Mouse (Mus musculus) layer of hippocampus, adult 11-12 months (tissue): ENCODE data around the gene Hoxa10.
A peak's percentile ranks its signal among the peaks of the same experiment; 100 is the strongest.

Source experiments
- DNase-seq: peaks from one replicate; pipeline ENCODE4 v3.0.0; 2022; ENCODE audit warnings: low spot score

The Hoxa10 gene

DNA sequence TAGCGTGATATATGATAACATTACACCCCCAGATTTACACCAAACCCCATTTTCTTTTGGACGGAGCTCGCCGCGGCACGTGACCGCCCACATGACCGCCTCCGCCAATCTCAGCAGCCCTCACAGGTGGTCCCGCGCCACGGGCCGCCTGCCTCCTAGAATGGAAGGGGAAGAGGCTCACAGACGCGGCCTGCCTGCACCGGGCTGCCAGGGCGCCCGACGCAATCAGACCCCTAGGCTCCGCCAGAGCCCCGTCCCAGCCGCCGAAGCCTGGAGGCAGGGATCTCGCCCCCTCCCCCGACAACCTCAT is 23.2 kb downstream of the Hoxa10 start:
- DNase-seq = no peak

DNA sequence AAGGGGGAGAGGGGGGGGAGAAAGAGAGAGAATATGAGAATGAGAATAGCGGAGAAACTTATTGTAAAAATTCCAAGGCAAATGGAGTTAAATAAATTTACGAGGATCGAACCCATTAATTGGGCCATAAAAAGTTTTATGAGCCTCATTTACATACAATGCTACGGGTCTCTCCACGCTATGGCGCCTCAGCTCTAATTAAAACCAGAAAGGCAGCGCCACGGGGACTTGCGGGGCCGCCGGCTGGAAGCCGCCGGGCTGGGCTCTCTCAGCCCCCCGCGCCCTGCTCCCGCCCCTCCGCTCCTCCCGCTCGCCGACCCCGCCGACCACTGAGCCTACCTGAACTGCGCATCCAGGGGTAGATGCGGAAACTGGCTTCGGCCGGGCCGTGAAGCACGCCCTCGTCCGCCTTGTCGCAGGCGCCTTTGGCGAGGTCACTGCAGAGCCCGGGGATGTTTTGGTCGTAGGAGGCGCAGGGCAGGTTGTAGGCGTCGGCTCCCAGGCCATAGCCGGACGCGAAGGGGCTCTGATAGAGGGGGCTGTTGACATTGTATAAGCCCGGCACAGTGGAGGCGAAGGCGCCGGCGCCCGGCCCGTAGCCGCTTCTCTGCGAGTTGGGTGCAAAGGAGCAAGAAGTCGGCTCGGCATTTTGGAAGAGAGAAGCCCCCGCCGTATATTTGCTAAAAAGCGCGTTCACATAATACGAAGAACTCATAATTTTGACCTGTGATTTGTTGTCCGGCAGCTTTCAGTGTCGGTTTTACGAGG is 23.8 kb downstream of the Hoxa10 start:
- DNase-seq = no peak

DNA sequence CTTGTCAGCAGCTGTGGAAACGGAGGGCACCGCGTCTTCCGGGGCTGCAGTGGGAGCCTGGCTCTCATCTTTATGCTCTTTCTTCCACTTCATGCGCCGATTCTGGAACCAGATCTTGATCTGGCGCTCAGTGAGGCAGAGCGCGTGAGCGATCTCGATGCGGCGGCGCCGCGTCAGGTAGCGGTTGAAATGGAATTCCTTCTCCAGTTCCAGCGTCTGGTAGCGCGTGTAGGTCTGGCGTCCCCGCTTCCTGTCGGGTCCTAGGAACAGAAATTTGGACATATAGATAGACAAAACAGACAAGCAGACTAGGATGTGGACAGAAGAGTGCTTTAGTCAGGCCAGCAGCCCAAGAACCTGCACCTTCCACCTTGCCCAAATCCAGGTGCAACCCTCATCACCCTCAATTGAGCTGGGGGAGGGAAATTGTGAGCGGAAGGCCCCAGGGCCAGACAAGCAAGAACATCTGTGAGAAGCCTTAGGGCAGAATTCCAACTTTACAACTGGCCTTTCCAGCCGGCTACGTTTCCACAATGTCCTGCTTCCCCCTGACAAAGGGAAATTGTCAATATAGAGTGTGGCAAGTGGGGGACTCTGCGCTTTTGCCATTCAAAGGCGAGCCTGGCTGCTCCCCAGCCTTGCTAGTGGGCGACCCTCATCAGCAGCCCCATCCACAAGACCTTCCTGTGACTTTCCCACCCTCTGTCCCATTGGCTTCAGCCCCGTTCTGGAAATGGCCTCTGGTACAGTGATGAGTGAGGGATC is 24.7 kb downstream of the Hoxa10 start:
- no peak for DNase-seq

DNA sequence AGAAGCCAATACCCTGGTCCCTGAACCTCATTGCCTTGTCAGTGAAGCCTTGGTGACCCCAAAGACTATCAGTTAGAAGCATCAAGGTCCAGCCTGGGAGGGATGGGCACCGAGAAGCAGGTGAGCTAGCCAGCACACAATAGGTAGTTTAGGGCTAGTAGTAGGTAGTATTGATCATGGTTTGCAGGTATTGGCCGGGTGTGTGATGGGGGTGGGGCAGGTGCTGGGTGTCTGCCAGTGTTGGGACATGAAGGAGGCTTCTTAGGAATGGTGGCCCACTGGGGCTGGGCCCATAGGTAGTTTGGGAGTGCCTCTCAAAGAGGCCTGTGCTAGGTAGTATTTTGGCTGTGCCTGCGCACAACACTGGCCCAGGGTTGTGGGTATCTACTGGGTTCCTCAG is 25.6 kb downstream of the Hoxa10 start:
- no peak for DNase-seq

DNA sequence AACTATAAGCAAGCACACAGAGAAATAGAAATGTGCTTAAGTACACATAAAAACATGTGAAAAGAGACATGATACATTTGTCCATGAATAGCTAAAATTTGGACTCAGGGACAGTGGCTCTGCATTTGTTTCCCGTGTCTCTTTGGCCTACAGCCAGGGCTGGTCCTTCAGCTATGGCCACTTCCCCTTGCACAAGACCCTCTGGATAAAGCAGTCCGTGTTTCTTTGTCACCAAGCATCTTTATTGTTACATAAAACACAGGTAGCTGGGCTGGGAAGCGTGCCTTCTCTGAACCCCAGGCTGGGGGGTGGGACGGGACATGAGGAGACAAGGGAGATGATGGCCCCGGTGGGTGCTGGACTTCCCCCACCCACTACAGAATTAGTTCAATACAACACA is 26.4 kb downstream of the Hoxa10 start:
- DNase-seq = no peak

DNA sequence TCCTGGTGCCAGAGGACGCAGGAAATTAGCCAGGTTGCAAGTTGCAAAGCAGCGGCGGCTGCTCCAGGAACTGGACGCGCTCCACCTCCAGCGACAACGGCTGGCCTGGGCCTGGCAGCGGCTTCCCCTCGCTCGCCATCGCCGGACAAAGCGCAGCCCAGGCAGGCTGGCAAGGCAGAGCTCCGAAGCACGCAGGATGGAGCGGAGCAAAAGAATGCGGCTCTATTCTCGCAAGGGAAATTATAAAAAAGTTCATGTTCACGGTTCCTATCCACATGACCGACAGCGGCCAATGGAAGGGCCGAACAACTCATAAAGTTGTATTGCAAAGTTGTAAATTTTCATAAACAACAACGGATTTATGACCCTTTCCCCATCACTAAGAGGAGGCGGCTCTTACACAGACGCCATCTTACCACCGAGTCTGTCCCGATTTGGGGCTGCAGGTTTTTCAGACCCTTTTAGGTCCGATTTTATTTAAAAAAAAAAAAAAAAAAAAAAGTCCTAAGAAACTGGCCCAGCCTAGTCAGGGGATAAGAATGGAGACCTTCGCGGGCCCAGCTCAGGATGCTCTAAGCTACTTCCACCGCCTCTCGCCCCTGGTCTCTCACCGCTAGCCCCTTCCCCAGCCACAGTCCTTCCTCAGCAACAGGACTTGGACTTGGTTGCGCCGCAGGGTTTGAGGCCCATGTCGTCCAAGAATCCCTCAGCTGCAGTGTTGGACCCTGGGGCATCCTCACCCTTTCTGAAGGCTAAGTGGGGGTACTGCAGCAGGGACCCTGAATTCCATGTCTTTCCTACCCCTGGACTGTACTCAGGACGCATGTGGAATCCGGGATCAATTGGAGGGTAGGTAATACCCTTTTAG is 27.3 kb downstream of the Hoxa10 start, which contains the start of the genes Hoxa3 and Gm28308:
Hoxa3 (minus strand) TSS at position 218 of the 868 bp plus-strand sequence.
Gm28308 (minus strand) TSS at position 221 of the 868 bp plus-strand sequence.
- DNase-seq = no peak

DNA sequence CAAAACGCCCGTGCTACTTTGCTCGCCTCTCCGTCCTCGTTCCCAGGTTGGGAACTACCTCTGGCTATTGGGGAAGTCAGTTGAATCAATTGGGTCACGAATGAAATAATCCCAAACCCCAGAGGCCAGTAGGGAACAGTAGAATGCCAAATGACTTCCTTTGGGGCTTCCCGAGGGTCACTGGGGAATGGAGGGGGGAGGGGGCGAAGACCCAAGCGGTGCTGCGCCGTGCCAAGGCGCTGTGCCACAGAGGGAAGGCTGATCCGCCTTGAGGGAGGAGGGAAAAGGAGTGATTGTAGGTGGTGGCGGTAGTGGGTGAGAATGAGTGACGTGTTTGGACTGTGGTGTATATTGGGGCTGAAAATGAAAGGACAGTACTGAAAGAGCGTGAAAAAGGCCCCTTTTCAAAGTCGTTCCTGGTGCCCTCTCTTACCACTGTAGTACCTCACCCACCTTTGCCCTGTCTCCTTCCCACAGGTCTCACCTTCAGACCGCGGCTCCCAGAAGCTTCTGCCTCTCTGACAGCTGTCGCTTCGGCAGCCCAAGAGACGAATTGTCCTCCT is 28.0 kb downstream of the Hoxa10 start:
- no peak for DNase-seq

DNA sequence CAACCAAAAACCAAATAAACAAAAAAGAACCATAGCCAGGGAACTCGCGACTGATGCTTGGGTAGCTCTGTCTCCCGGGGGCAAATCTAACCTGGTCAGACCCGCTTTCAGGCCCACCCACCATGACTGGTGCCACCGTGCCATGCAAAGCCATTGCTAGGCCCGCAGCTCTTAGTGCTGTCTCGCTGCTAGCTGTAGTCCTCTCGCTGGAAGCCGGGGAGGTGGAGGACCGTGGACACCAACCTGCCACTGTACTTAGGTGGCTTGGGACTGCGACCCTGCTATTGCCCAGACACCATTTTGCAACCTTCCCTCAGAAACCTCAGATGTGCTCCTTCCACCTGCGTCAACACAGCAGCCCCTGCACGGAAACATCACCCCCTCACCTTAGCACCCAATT is 28.7 kb downstream of the Hoxa10 start:
- no peak for DNase-seq

DNA sequence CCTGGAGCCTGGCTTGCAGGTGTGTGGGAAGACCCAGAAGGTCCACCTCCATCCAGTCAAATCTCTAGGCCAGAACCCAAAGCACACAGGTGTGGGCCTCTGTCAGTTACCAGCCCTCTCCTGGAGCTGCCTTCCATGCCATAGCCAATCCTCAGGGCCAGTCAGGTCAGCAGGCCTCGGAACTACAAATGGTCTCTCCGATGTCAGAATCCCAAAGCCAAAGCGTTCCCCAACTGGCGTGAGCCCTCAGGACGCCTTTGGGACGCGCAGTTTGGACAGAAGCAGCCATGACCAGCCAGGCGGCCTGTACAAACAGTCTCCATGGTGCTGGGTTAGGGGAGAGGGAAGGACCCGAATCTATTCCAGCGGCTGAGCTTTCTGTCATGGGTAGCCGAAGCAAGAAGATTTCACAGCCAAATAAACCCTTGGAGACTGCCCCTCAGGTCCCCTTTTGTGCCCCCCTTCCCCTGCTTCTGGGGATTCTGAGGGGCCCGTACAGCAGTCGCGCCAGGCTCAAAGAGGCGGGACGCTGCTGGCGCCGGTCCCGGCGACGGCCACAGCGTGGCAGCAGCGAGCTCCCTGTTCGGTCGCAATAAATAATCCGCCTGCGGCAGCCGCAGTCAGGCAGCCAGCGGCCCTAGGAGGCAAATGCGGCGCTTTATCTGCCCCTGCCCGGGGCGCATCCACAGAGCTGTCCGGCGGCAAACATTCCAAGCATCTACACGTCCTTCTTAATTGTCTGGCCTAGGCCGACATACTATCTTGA is 29.3 kb downstream of the Hoxa10 start:
- DNase-seq = peak; percentile 51

DNA sequence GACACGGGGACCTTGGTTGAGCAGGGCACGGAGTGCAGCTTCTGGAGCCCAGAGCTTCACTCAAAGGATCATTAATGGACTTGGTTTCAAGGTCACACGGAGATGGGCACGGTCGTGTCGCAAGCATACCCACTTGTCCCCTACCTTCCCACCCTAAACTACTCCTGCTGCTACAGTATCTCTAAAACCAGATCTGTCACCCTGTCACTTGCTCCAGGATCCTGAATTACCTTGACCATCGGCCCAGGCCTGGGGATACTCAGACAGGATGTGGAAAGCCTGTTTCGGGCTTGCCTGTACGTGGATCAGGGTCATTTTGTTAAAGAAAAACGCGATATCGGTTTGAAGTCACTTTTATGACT is 31.0 kb downstream of the Hoxa10 start:
- DNase-seq = no peak

DNA sequence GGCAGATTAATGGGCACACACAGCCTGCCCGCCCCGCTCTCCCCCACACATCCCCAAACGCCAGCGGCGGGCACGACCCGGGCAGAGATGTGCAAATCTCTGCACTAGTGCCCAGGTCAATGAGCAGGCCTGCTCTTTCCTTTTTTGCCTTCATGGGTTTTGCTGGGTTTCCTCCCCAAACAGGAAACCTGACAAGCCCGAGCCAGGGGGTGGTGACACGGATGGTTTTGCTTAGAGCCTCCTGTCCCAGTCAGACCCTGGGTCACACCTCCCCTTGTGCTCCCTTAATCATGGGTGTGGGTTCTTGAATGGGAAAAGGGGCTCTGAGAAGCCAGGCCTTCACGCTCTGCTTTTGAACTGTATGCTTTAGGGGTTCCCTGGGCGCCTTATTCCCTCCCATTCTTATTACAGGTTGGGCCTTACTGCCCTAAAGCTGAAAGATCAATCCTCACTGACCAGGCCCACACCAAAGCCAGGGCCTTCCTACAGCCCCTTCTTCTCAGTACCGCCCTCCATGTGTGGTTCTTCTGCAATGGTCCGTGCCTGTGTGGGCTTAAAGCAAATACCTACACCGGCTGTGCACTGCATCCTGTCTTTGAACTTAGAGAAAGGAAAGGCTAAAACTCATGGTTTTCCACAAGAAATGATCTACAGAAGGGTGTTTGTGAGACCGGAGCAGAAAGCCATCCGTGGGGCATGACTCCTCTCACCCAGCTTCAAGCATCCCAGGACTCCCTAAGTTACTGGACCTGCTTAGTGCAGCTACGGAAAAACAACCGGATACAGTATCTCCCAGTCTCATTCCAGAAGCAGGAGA is 31.6 kb downstream of the Hoxa10 start:
- no peak for DNase-seq

DNA sequence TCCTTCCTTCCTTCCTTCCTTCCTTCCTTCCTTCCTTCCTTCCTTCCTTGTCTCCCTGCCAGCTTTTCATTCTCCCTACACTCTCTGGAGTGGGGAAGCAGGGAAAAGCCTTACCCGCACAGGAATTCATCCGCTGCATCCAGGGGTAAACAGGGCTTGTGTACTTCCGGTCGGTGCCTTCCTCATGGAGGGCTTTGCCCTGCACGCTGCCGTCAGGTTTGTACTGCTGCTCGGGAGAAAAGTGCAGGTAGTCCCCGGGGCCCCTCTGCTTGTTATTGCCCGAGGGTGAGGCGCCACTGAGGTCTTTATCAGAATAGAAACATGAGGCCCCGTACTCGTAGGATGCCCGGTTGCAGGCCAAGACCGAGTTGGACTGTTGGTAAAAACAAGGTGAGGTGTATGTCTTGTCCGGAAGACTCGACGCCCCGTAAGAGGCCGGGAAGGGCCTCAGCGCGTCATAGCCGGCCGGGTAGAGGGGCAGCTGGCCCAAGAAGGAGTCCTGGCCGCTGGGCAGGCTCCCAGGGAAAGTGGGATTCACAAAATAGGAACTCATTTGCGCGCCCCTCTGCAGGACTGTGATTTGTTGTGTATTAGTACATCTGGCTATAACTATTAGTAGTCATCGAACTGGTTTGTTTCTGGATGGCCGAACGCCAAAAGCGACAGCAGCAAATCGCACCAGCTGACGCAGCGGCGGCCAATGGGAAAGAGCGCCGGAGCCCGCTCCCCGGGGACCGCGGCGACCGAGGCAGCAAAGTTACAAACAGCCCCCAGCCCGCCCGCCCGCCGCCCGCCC is 32.4 kb downstream of the Hoxa10 start, which contains the start of gene Hoxa6:
Hoxa6 (minus strand) TSS at position 651 of the 796 bp plus-strand sequence.
- DNase-seq = no peak

DNA sequence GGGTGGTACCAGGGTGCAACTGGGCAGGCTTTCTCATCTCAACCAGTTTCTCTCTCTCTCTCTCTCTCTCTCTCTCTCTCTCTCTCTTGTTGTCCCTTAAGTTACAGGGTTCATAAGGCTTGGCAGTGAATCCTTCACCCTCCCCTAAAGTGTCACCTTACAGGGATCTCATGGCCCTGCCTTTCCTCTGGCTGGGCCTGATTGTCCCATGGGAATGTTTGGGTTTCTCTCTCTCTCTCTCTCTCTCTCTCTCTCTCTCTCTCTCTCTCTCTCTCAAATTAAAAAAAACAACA is 33.0 kb downstream of the Hoxa10 start:
- DNase-seq = no peak

DNA sequence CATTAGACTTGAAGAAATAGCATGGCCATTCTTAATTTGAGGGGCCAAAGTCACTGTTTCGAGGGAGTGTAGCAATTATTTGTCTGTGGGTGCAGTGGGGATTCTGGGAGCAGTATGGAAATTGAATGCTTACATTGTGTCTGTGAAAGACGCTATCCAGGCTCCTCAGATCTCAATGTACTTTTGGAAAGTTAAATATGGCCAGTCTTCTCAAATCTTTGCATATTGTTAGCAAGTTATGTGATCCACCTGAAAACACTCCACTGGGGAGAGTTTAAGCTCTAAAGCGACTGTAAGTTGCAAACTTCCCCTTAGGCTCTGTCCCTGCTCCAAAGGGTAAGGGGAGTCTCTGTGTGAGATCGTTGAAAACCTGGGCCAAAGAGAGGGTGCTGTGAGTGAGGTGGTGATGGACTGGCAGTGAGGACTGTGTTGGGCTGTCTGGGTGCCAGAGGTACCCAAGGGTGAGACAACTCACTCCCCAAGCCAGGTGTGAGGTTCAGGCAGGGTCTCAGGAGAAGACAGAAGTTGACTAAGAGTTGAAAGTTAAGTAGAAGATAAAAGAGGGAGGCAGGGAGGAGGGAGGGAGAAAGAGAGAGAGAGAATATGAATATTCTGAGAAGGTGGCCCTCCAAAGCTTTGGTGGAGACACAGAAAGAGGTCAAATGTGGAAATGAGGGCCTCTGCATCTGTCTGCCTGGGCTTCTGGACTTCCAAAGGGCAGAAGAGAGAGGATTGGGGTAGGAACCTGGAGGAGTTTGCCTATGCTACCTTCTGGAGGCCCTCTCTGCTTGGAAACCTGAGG is 33.6 kb downstream of the Hoxa10 start:
- no peak for DNase-seq

DNA sequence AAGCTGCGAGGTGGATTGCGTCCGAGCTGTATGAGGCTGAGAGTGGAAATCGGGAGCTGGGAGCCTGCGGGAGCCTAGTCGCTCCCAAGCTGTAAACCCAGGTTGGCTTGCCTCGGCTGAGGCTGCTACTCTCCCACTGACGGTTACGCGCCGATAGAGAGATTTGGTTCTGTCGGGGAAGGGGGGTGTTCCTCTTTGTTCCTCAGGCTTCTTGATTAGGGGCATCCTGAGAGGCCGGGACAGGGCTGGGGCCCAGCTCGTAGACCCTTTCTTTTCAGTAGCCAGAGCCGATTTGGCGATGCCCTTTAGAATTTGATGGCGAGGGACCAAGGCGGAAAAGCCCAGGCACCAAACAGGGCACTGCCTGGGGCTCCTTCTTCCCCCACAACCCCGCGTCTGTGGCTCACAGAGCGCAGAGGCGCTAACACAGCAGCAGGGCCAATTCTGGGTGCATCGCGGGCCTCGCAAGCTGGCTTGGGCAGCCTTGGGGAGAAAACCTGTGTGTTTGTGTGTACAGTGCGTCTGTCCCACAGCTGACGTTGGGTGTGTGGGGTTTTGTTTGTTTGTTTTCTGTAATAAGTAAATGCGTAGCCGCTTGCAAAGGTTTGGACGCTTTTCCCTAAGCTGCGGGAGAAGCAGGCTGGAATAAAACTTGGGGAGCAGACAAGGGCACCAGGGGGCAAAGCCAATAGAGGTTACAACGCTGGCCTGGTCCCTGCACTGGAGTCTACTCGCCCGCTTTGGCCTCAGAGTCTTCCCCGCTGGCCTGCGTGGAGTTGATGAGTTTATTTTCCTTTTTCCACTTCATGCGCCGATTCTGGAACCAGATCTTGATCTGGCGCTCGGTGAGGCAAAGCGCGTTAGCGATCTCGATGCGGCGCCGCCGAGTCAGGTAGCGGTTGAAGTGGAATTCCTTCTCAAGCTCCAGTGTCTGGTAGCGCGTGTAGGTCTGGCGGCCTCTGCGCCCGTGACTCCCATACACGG is 34.7 kb downstream of the Hoxa10 start:
- no peak for DNase-seq

DNA sequence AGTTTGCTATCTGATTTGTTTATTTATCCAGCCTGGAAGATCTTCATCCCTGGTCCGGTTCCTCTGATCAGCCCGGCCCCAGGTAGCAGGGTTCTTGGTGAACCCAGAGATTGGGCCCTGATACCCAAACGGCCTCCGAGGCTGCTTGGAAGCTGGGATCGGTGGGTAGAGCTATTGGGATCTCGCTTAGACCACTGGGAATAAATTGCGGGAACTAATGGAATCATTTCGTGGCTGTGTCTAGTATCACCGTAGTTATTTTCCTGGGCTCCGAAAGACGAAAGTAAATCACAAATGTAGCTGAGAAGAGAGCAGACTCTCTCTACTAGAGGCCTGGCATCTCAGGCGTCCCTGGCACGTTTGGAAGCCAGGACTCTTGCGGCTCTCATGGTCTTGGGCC is 35.4 kb downstream of the Hoxa10 start:
- DNase-seq = no peak

DNA sequence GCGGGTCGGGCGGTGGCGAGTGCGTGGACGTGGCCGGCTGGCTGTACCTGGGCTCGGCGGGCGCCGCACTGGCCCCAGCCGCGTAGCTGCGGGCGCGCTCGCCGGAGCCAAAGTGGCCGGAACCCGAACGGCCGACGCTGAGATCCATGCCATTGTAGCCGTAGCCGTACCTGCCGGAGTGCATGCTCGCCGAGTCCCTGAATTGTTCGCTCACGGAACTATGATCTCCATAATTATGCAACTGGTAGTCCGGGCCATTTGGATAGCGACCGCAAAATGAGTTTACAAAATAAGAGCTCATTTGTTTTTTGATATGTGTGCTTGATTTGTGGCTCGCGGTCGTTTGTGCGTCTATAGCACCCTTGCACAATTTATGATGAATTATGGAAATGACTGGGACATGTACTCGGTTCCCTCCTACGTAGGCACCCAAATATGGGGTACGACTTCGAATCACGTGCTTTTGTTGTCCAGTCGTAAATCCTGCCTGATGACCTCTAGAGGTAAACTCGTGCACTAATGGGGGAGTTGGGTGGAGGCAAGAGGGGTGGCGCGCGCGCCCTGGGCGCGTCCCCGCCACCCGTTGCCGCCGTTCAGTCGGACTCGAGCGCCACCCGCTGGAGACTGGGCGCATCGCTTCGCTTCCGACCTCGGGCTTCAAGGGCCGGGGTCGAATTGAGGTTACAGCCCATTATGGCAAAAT is 36.5 kb downstream of the Hoxa10 start, which contains the start of gene Hoxa5:
Hoxa5 (minus strand) TSS at position 538 of the 703 bp plus-strand sequence.
- DNase-seq = no peak
